Mouse (Mus musculus) kidney, adult 2 months (tissue): ENCODE data around the gene Hoxa9.

ENCODE experiments used
- CTCF ChIP-seq: fragments of 200-500 bp; conservative IDR thresholded peaks from 2 replicates; pipeline ENCODE4 v1.5.1; 2011; ENCODE audit warnings: low read depth, mild to moderate bottlenecking, control low read depth, low read length, moderate library complexity, mixed read lengths; ENCODE audit not compliant: insufficient read depth, insufficient read length
- POLR2A ChIP-seq: fragments of 200-500 bp; IDR thresholded peaks from one replicate; pipeline ENCODE4 v1.6.1; 2011; ENCODE audit warnings: low read depth, low read length, control low read depth

DNA sequence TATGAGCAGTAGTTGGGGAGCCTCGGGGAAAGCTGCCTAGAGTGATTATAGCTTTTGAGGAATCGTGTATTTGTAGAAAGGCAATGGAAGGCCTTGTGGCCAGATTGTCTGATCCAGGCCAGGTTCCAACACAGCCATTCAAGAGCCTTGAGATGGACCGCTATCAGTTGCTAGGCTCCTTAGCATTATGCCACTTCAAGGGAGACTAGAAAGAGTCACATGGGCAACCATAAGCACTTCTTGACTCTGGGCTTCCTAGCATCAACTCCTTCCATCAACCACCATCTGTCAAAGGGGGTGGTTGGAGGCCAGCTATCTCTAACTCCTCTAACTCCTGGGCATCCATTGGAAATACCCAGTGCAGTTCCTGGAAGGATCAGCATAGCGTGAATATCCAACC lies 18.9 kb upstream of the Hoxa9 start:
- no peak for TF ChIP-seq POLR2A
- no peak for TF ChIP-seq CTCF
